Mouse (Mus musculus): ENCODE data around the gene Eml5. TPM values are rescaled to one million over a fixed set of nuclear protein-coding genes. Genes with fewer than 3 reads are reported as not detected.

Gene Eml5
- polyA plus RNA-seq, 1 experiment from 2014 or later = 12.5 TPM

DNA sequence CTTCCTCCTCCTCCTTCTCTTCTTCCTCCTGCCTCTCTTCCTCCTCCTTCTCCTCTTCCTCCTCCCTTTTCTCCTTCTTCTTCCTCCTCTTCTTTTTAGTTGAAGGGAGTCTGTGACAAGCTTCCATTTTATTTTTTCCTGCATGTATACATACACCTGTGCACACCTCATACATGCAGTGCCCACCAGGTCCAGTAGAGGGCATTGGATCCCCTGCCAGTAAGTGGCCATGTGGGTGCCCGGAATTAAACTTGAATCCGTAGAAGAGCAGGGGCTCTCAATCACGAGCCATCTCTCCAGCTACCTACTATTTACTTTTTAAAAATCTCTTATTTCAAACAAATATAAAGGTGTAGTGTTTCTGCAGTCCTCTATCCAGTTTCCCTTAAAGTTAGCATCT lies 50.5 kb downstream of the Eml5 start:
- Histone ChIP-seq H3K9ac (ENCODE audit: low read length) (no peak overlapping the region), H3K36me3 (ENCODE audit: control insufficient read depth, insufficient read depth, low read length) (no peaks in the 10 kb centered on the region), H3K27me3 (replicated peaks; ENCODE audit: control insufficient read depth, insufficient read depth, low read length) (no peaks in the 10 kb centered on the region), H3K4me3 (ENCODE audit: low read depth, low read length) (no peak overlapping the region), H3K27ac (ENCODE audit: low read depth) (no peak overlapping the region), H3K4me1 (replicated peaks; ENCODE audit: control insufficient read depth, insufficient read depth, low read length) (no peaks in the 10 kb centered on the region), H3K9me3 (ENCODE audit: control insufficient read depth, low read length) (no peaks in the 10 kb centered on the region), H3K4me2 (ENCODE audit: low read length) (no peak overlapping the region)
- DNase-seq (ENCODE audit: low spot score) (peak; percentile 83), ATAC-seq (replicated peaks; ENCODE audit: low FRiP score, low TSS enrichment, low read depth) (no peak)
- WGBS = 24% methylated on average over 3 of the region's 3 CpGs

DNA sequence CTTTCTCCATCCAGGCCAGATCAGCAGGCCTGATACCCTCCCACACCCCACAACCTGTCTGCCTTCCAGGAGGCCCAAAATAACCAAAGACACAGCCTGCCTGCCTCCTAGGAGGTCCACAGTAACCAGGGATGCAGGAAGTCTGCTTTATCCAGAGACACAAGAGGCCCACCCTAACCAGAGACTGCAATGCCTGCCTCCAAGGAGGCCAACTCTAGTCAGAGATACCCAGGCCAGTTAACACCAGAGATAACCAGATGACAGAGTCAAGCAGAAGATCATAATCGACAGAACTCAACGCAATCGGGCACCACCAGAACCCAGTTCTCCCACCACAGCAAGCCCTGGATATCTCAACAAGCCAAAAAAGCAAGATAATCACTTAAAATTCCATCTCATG lies 56.5 kb downstream of the Eml5 start:
- Histone ChIP-seq H3K4me1 (replicated peaks; ENCODE audit: control insufficient read depth, insufficient read depth, low read length) (no peaks in the 10 kb centered on the region), H3K36me3 (ENCODE audit: control insufficient read depth, insufficient read depth, low read length) (no peaks in the 10 kb centered on the region), H3K4me2 (ENCODE audit: low read length) (no peak overlapping the region), H3K9ac (ENCODE audit: low read length) (no peak overlapping the region), H3K4me3 (ENCODE audit: low read depth, low read length) (no peak overlapping the region), H3K27me3 (replicated peaks; ENCODE audit: control insufficient read depth, insufficient read depth, low read length) (no peaks in the 10 kb centered on the region), H3K27ac (ENCODE audit: low read depth) (no peak overlapping the region), H3K9me3 (ENCODE audit: control insufficient read depth, low read length) (no peaks in the 10 kb centered on the region)
- no peak for DNase-seq (ENCODE audit: low spot score)
- ATAC-seq (replicated peaks; ENCODE audit: low FRiP score, low TSS enrichment, low read depth) = no peak
- WGBS = 96% methylated on average over 3 of the region's 3 CpGs

DNA sequence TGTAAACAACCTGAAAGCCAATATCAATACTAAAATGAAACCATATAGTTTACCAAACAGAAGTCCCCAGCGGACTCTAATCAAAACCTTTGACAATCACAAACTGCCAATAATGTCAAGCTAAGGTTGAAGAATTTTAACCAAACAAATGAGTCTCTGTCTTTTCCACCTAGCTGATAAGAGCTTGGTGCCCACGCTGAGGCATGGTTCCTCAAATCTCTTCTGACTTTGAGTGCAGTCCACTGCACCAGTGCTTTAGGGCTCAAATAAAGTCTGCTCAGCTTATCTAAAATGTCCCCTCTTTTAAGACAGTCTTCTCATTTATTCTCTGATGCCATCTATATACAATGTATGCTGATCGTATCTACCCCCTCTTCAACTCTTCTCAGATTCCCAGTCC lies 61.1 kb downstream of the Eml5 start:
- WGBS = 77% methylated on average over 3 of the region's 3 CpGs
- no peak overlapping the region for H3K27ac ChIP-seq (ENCODE audit: low read depth)
- DNase-seq (ENCODE audit: low spot score) = no peak
- no peaks in the 10 kb centered on the region for H3K4me1 ChIP-seq (replicated peaks; ENCODE audit: control insufficient read depth, insufficient read depth, low read length)
- no peaks in the 10 kb centered on the region for H3K36me3 ChIP-seq (ENCODE audit: control insufficient read depth, insufficient read depth, low read length)
- no peaks in the 10 kb centered on the region for H3K9me3 ChIP-seq (ENCODE audit: control insufficient read depth, low read length)
- no peak overlapping the region for H3K4me3 ChIP-seq (ENCODE audit: low read depth, low read length)
- H3K27me3 ChIP-seq (replicated peaks; ENCODE audit: control insufficient read depth, insufficient read depth, low read length) = no peaks in the 10 kb centered on the region
- no peak overlapping the region for H3K9ac ChIP-seq (ENCODE audit: low read length)
- no peak overlapping the region for H3K4me2 ChIP-seq (ENCODE audit: low read length)
- ATAC-seq (replicated peaks; ENCODE audit: low FRiP score, low TSS enrichment, low read depth) = no peak

DNA sequence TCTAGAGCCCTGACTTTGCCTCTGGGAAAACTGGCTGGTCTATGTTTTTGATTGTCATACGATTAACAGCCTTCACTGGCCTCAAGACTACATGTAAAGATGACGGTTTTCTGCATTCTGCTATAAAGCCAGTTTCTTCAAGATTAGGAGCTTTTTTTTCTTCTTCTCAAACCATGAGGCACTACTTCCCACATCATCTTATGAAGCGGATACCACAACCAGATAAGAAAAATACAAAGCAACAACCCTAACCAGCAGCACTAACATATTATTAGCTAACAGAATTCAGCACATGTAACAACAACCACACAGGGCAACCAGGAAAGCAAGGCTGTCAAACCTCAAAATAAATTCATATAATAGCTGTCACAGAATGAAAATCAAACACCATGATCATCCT lies 63.3 kb downstream of the Eml5 start:
- Histone ChIP-seq H3K4me1 (replicated peaks; ENCODE audit: control insufficient read depth, insufficient read depth, low read length) (no peaks in the 10 kb centered on the region), H3K9ac (ENCODE audit: low read length) (no peak overlapping the region), H3K27me3 (replicated peaks; ENCODE audit: control insufficient read depth, insufficient read depth, low read length) (no peaks in the 10 kb centered on the region), H3K27ac (ENCODE audit: low read depth) (no peak overlapping the region), H3K4me3 (ENCODE audit: low read depth, low read length) (no peak overlapping the region), H3K4me2 (ENCODE audit: low read length) (no peak overlapping the region), H3K9me3 (ENCODE audit: control insufficient read depth, low read length) (no peaks in the 10 kb centered on the region), H3K36me3 (ENCODE audit: control insufficient read depth, insufficient read depth, low read length) (no peaks in the 10 kb centered on the region)
- no peak for ATAC-seq (replicated peaks; ENCODE audit: low FRiP score, low TSS enrichment, low read depth)
- 92% methylated on average over 3 of the region's 3 CpGs for WGBS
- no peak for DNase-seq (ENCODE audit: low spot score)

DNA sequence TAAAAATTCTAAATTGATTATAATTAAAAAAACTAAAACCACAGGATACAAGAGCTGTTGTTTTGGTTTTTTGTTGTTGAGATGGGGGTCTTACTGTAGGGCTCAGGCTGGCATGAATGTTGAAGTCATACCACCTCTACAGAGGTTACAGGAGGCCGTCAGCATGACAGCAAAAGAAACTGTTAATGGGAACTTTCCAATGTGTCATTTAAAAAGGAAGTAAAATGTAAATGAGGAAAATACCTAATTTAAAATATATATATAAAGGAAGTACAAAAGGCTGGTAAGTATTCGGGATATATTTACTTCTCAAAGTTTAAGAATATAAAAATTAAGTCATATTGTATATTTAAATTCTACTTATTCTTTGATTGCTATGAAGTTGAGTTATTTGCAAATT lies 65.8 kb downstream of the Eml5 start:
- 87% methylated on average over 2 of the region's 2 CpGs for WGBS
- no peak for ATAC-seq (replicated peaks; ENCODE audit: low FRiP score, low TSS enrichment, low read depth)
- Histone ChIP-seq H3K9me3 (ENCODE audit: control insufficient read depth, low read length) (no peaks in the 10 kb centered on the region), H3K9ac (ENCODE audit: low read length) (no peak overlapping the region), H3K27me3 (replicated peaks; ENCODE audit: control insufficient read depth, insufficient read depth, low read length) (no peaks in the 10 kb centered on the region), H3K4me1 (replicated peaks; ENCODE audit: control insufficient read depth, insufficient read depth, low read length) (no peaks in the 10 kb centered on the region), H3K4me2 (ENCODE audit: low read length) (no peak overlapping the region), H3K4me3 (ENCODE audit: low read depth, low read length) (no peak overlapping the region), H3K27ac (ENCODE audit: low read depth) (no peak overlapping the region), H3K36me3 (ENCODE audit: control insufficient read depth, insufficient read depth, low read length) (no peaks in the 10 kb centered on the region)
- DNase-seq (ENCODE audit: low spot score) = no peak

DNA sequence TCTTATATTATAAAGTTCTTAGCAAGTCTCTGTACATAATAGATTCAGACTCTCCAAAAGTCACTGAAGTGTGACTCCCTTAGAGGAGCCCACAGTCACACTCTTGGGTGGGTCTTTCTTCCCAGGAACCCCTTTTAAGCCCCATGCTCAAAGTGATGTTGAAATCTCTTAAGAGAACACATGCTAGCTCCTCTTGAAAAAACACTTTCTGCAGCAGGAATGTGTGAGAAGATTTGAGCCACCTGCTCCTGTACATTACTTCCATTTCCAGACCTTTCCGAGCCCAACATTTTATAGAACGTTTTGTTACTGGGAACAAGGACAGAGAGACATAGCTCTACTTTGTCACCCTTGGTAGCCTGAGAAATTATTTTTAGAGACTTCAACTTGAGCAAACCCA lies 66.4 kb downstream of the Eml5 start:
- Histone ChIP-seq H3K27ac (ENCODE audit: low read depth) (no peak overlapping the region), H3K9ac (ENCODE audit: low read length) (no peak overlapping the region), H3K4me3 (ENCODE audit: low read depth, low read length) (no peak overlapping the region), H3K36me3 (ENCODE audit: control insufficient read depth, insufficient read depth, low read length) (no peaks in the 10 kb centered on the region), H3K9me3 (ENCODE audit: control insufficient read depth, low read length) (no peaks in the 10 kb centered on the region), H3K4me2 (ENCODE audit: low read length) (no peak overlapping the region), H3K4me1 (replicated peaks; ENCODE audit: control insufficient read depth, insufficient read depth, low read length) (no peaks in the 10 kb centered on the region), H3K27me3 (replicated peaks; ENCODE audit: control insufficient read depth, insufficient read depth, low read length) (no peaks in the 10 kb centered on the region)
- 74% methylated on average over 2 of the region's 2 CpGs for WGBS
- ATAC-seq (replicated peaks; ENCODE audit: low FRiP score, low TSS enrichment, low read depth) (no peak), DNase-seq (ENCODE audit: low spot score) (no peak)

DNA sequence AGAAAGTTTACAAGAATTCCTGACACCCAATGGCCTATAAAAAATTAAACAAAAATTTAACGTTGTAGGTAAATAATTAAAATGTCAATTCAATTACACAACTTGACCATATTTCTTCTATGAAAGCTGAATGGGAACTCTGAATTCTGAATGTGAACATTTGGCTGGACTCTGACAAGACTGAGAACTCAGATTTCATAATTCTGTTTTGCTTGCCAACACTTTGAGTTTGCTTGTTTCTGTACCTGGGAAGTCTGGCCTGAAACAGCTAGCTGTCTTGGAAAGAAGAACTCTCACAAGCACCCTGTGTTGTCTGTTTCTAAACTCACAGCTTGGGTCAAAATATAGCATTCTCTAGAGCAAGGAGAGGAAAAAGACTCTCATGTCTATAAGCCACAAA lies 67.4 kb downstream of the Eml5 start:
- Histone ChIP-seq H3K36me3 (ENCODE audit: control insufficient read depth, insufficient read depth, low read length) (no peaks in the 10 kb centered on the region), H3K9ac (ENCODE audit: low read length) (no peak overlapping the region), H3K27ac (ENCODE audit: low read depth) (no peak overlapping the region), H3K4me3 (ENCODE audit: low read depth, low read length) (no peak overlapping the region), H3K4me1 (replicated peaks; ENCODE audit: control insufficient read depth, insufficient read depth, low read length) (no peaks in the 10 kb centered on the region), H3K4me2 (ENCODE audit: low read length) (no peak overlapping the region), H3K9me3 (ENCODE audit: control insufficient read depth, low read length) (no peaks in the 10 kb centered on the region), H3K27me3 (replicated peaks; ENCODE audit: control insufficient read depth, insufficient read depth, low read length) (no peaks in the 10 kb centered on the region)
- ATAC-seq (replicated peaks; ENCODE audit: low FRiP score, low TSS enrichment, low read depth) (no peak), DNase-seq (ENCODE audit: low spot score) (no peak)
- WGBS = 44% methylated on average over 1 of the region's 1 CpGs

DNA sequence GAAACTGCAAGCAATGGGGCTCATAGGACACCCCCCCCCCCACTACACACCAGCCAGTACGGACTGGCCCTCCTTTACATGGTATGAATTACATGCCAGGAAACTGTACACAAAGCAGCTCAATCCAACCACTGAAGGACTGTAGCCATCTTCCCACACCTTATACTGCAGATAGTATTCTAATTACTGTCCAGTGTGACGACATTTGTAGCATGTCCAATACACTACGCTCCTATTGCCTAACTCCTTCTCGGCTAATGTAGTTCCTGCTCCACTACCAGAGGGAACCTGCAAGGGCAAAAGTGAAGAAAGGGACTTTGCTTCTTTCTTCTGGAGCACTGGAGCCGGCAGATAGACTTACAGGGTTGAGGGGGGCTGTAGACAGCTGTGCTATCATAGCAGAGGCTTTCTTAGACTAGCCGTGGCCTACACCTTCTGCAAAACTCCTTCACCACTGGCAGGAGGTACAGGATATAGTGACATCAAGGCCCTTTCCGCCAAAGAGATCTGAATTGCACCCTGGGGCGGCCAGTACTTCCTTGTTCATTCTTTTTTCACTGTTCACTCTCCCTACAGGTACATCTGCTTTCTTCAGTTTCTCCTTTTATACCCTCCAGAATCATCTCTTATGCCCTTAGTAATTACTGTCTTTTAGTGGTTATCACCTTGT lies 68.2 kb downstream of the Eml5 start:
- Histone ChIP-seq H3K9ac (ENCODE audit: low read length) (no peak overlapping the region), H3K27me3 (replicated peaks; ENCODE audit: control insufficient read depth, insufficient read depth, low read length) (no peaks in the 10 kb centered on the region), H3K9me3 (ENCODE audit: control insufficient read depth, low read length) (no peaks in the 10 kb centered on the region), H3K4me3 (ENCODE audit: low read depth, low read length) (no peak overlapping the region), H3K4me1 (replicated peaks; ENCODE audit: control insufficient read depth, insufficient read depth, low read length) (no peaks in the 10 kb centered on the region), H3K27ac (ENCODE audit: low read depth) (no peak overlapping the region), H3K36me3 (ENCODE audit: control insufficient read depth, insufficient read depth, low read length) (no peaks in the 10 kb centered on the region), H3K4me2 (ENCODE audit: low read length) (no peak overlapping the region)
- 83% methylated on average over 8 of the region's 8 CpGs for WGBS
- DNase-seq (ENCODE audit: low spot score) = no peak
- no peak for ATAC-seq (replicated peaks; ENCODE audit: low FRiP score, low TSS enrichment, low read depth)

DNA sequence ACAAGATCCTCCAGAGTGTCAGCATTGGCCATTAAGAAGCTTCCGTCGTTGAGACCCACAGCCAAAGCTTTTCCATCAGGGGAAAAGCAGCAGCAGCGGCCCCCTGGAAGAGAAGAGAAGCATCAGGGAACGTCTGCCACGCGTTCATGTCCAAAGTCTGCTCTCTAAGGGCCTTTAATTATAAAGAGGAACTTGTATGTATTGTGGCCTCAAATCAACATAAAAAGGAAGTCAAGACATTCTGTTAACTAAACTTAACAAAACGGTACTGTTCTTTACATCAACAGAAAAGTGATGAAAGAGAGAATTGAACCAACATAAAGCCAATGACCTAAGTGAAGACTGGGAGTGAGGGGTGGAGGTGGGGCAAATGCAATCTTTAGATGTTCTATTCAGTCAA lies 70.2 kb downstream of the Eml5 start:
- ATAC-seq (replicated peaks; ENCODE audit: low FRiP score, low TSS enrichment, low read depth) = no peak
- no peaks in the 10 kb centered on the region for H3K4me1 ChIP-seq (replicated peaks; ENCODE audit: control insufficient read depth, insufficient read depth, low read length)
- no peaks in the 10 kb centered on the region for H3K9me3 ChIP-seq (ENCODE audit: control insufficient read depth, low read length)
- DNase-seq (ENCODE audit: low spot score) = no peak
- no peak overlapping the region for H3K4me2 ChIP-seq (ENCODE audit: low read length)
- H3K4me3 ChIP-seq (ENCODE audit: low read depth, low read length) = no peak overlapping the region
- 78% methylated on average over 7 of the region's 7 CpGs for WGBS
- H3K9ac ChIP-seq (ENCODE audit: low read length) = no peak overlapping the region
- H3K27me3 ChIP-seq (replicated peaks; ENCODE audit: control insufficient read depth, insufficient read depth, low read length) = no peaks in the 10 kb centered on the region
- no peaks in the 10 kb centered on the region for H3K36me3 ChIP-seq (ENCODE audit: control insufficient read depth, insufficient read depth, low read length)
- H3K27ac ChIP-seq (ENCODE audit: low read depth) = no peak overlapping the region
